Mouse (Mus musculus) inflammation-experienced regulatory T-cells, adult 6 months (primary cell): Measurements from ENCODE around the gene Aldh3b2. TPM values are rescaled to one million over a fixed set of nuclear protein-coding genes. Genes with fewer than 3 reads are reported as not detected.

Experiments
- ATAC-seq: one replicate; pipeline ENCODE4 v1.8.0; 2017
- polyA plus RNA-seq, 3 experiments: library from polyadenylated mRNA; unstranded; fragments of 100-300 nt; shearing (Covaris generic); gene quantifications; one replicate each; pipeline ENCODE4 v1.2.1; 2017

Aldh3b2 gene
- polyA plus RNA-seq, 3 experiments from 2014 or later: not detected

DNA sequence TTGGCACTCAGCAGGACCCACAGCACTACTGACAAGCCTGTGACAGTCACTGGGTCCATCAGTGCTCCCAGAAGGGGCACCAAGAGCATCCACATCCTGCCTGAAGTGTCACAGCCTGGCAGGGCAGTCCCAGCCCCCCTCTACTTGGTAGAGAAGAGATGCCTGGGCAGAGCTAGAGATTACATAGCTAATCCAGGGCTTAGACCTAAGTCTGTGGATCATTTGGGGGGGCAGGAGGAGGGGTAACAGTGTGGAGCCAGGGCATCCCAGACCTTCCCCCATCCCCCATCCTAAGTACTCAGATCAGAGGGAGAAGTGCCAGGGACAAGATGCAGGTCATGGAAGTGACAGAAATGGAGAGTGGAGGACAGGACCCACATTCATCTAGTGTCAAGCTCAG lies 42.7 kb downstream of the Aldh3b2 start:
- ATAC-seq: no peak

DNA sequence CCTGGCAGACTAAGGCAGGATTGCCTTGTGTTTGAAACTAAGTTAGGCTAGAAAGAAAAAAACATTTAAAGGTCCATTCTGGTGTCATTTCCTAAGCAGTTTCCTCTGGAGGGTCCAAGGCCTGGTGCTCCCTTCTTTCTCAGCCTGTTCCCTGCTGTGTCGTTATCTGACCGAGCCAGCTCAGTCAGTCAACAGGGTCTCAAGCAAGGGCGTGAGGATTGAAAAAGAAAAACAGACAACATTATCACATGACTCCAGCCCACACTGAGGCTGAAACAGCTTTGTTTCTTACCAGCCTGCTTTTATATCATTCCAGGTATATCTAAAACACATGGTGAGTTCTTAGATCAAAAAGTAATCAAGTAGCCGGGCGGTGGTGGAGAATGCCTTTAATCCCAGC lies 43.5 kb downstream of the Aldh3b2 start:
- no peak for ATAC-seq

- ATAC-seq: no peak
Observed at GRCm38 (mm10) chr19:4017921-4018587, 45.9 kb downstream of the Aldh3b2 start.

- peak; percentile 50 for ATAC-seq
Observed at GRCm38 (mm10) chr19:4018743-4019583, 46.8 kb downstream of the Aldh3b2 start.

- no peak for ATAC-seq
Observed at GRCm38 (mm10) chr19:4023185-4023584, 51.1 kb downstream of the Aldh3b2 start.

DNA sequence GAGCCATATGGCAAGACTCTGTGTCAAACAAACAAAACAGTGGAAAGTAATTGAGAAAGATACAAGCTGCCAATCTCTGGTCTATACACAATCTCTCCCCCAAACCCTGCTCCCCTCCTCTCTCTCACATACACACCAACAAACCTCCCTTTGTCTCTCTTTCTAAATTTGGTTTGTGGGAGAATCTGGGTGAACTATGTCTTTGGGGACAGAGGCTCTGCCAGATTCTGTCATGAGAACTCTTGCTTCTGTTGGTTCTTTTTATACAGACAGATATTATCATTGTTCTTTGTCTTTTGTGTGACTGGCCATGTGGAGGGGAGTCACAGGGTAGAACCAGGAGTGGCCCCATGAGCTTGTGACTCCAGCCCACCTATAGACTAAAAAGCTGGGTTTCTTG lies 55.4 kb downstream of the Aldh3b2 start:
- no peak for ATAC-seq

Other genes with a start within 250 kb of the Aldh3b2 start
- 10 to 100 TPM; 25.1 to 41.5 (median 32.7) TPM for gene Kmt5b, start 204.9 kb upstream of the Aldh3b2 start, polyA plus RNA-seq
- gene Chka, start 120.6 kb upstream of the Aldh3b2 start, polyA plus RNA-seq: 1 to 10 TPM; 1.6 to 4.9 (median 4.3) TPM
- gene Tcirg1, start 65.2 kb upstream of the Aldh3b2 start, polyA plus RNA-seq: 10 to 100 TPM; 57.2 to 85.0 (median 60.4) TPM
- 100 to 1,000 TPM; 219 to 266 (median 256) TPM for gene Ndufs8, start 59.6 kb upstream of the Aldh3b2 start, polyA plus RNA-seq
- under 1 TPM in 1 of 3 experiments, not detected in 2; 0.36 TPM for gene Aldh3b1, start 42.5 kb upstream of the Aldh3b2 start, polyA plus RNA-seq
- gene Unc93b1, start 37.1 kb upstream of the Aldh3b2 start, polyA plus RNA-seq: 10 to 100 TPM; 23.5 to 38.0 (median 26.2) TPM
- not detected for gene Aldh3b3, start 13.7 kb upstream of the Aldh3b2 start, polyA plus RNA-seq
- 1 to 10 TPM in 2 of 3 experiments, under 1 TPM in 1; 0.73 to 2.3 (median 2.2) TPM for gene Acy3, start 14.2 kb downstream of the Aldh3b2 start, polyA plus RNA-seq
- not detected for gene Tbx10, start 20.4 kb downstream of the Aldh3b2 start, polyA plus RNA-seq
- gene Nudt8, start 28.3 kb downstream of the Aldh3b2 start, polyA plus RNA-seq: 10 to 100 TPM; 10.3 to 16.2 (median 15.9) TPM
- under 1 TPM; 0.16 to 0.99 (median 0.44) TPM for gene Gm49405, start 28.3 kb downstream of the Aldh3b2 start, polyA plus RNA-seq
- gene Doc2g, start 31.0 kb downstream of the Aldh3b2 start, polyA plus RNA-seq: 1 to 10 TPM in 2 of 3 experiments, under 1 TPM in 1; 0.31 to 2.8 (median 1.6) TPM
- gene Ndufv1, start 40.5 kb downstream of the Aldh3b2 start, polyA plus RNA-seq: 100 to 1,000 TPM; 104 to 136 (median 114) TPM
- 100 to 1,000 TPM; 417 to 553 (median 508) TPM for gene Gstp1, start 65.7 kb downstream of the Aldh3b2 start, polyA plus RNA-seq
- gene Gstp2, start 73.7 kb downstream of the Aldh3b2 start, polyA plus RNA-seq: 10 to 100 TPM in 1 of 3 experiments, 1 to 10 TPM in 1, under 1 TPM in 1; 0.72 to 12.0 (median 5.0) TPM
- 100 to 1,000 TPM; 178 to 293 (median 197) TPM for gene Gstp3, start 87.2 kb downstream of the Aldh3b2 start, polyA plus RNA-seq
- not detected for gene Cabp2, start 109.2 kb downstream of the Aldh3b2 start, polyA plus RNA-seq
- gene Cdk2ap2, start 124.9 kb downstream of the Aldh3b2 start, polyA plus RNA-seq: 100 to 1,000 TPM; 329 to 406 (median 406) TPM
- gene Pitpnm1, start 127.7 kb downstream of the Aldh3b2 start, polyA plus RNA-seq: 100 to 1,000 TPM in 1 of 3 experiments, 10 to 100 TPM in 2; 80.6 to 147 (median 88.8) TPM
- gene Aip, start 153.5 kb downstream of the Aldh3b2 start, polyA plus RNA-seq: 100 to 1,000 TPM; 171 to 228 (median 197) TPM
- gene Gpr152, start 167.5 kb downstream of the Aldh3b2 start, polyA plus RNA-seq: under 1 TPM in 1 of 3 experiments, not detected in 2; 0.22 TPM
- 1 to 10 TPM in 1 of 3 experiments, under 1 TPM in 2; 0.91 to 1.1 (median 0.97) TPM for gene Cabp4, start 171.7 kb downstream of the Aldh3b2 start, polyA plus RNA-seq
- gene Coro1b, start 176.3 kb downstream of the Aldh3b2 start, polyA plus RNA-seq: 100 to 1,000 TPM; 228 to 269 (median 241) TPM
- 100 to 1,000 TPM; 802 to 889 (median 855) TPM for gene Ptprcap, start 181.3 kb downstream of the Aldh3b2 start, polyA plus RNA-seq
- gene Rps6kb2, start 191.0 kb downstream of the Aldh3b2 start, polyA plus RNA-seq: 10 to 100 TPM; 26.3 to 35.3 (median 30.1) TPM
- gene Carns1, start 203.2 kb downstream of the Aldh3b2 start, polyA plus RNA-seq: 10 to 100 TPM in 2 of 3 experiments, 1 to 10 TPM in 1; 5.2 to 12.9 (median 11.9) TPM
- 100 to 1,000 TPM; 608 to 658 (median 621) TPM for gene Tbc1d10c, start 219.0 kb downstream of the Aldh3b2 start, polyA plus RNA-seq
- 1,000 to 10,000 TPM in 1 of 3 experiments, 100 to 1,000 TPM in 2; 808 to 1,210 (median 823) TPM for gene Ppp1ca, start 219.7 kb downstream of the Aldh3b2 start, polyA plus RNA-seq
- gene Rad9a, start 229.3 kb downstream of the Aldh3b2 start, polyA plus RNA-seq: 10 to 100 TPM; 43.6 to 63.0 (median 59.1) TPM
- 10 to 100 TPM; 13.4 to 51.6 (median 33.9) TPM for gene Clcf1, start 241.9 kb downstream of the Aldh3b2 start, polyA plus RNA-seq
- not detected for gene AC109138.7, start 242.0 kb downstream of the Aldh3b2 start, polyA plus RNA-seq